Mouse (Mus musculus): ENCODE results near the gene Bhlhe40. TPM values are rescaled to one million over a fixed set of nuclear protein-coding genes. Genes with fewer than 3 reads are reported as not detected.

Gene Bhlhe40
- total RNA-seq, 1 experiment from 2014 or later: 293 TPM

GRCm38 (mm10) chr6:108661890-108662289 lies 1.5 kb downstream of the Bhlhe40 start:
- no peak for ATAC-seq (replicated peaks; ENCODE audit: insufficient number of reproducible peaks, low FRiP score, low TSS enrichment, poor library complexity, severe bottlenecking)

DNA sequence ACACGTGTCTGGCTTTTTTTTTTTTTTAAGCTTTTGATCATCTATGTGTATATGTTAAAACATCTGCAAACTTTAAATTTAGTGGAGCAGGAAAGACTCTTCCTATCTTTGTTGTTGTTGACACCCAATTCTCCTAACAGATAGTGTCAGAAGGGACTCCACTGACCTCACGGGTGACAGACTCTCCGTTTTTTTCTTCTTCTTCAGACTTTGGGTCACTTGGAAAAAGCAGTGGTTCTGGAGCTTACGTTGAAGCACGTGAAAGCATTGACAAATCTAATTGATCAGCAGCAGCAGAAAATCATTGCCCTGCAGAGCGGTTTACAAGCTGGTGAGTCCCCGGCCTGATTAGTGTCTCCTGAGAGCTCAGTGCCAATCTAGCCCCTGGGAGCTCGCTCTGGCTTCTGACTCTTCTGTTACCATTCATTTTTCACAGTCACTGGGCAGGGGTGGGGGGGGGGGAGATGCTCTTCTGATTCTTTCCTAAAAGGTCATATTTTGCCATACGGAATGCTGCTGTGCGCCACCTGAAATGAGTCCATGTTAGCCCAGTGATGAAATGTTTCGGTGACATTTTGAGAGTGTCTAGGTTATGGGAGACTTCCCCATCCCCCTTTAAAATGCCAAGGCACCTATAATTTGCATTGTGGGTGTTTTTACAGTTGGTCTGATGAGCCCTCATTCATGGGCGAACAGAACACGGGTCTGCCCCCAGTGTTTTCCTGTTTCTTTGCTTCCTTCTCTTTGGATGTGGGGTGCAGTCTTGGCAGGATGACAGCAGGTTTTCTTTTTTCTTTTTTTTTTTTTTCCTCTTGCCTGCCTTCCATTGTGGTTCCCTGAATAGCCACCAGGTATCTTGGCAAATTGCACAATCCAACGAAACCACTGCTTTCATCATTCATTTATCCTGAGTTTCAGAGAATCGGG lies 2.1 kb downstream of the Bhlhe40 start:
- no peak for ATAC-seq (replicated peaks; ENCODE audit: insufficient number of reproducible peaks, low FRiP score, low TSS enrichment, poor library complexity, severe bottlenecking)

GRCm38 (mm10) chr6:108663241-108664194 lies 3.1 kb downstream of the Bhlhe40 start:
- no peak for ATAC-seq (replicated peaks; ENCODE audit: insufficient number of reproducible peaks, low FRiP score, low TSS enrichment, poor library complexity, severe bottlenecking)

GRCm38 (mm10) chr6:108664533-108665150 lies 4.2 kb downstream of the Bhlhe40 start:
- no peak for ATAC-seq (replicated peaks; ENCODE audit: insufficient number of reproducible peaks, low FRiP score, low TSS enrichment, poor library complexity, severe bottlenecking)

- no peak for ATAC-seq (replicated peaks; ENCODE audit: insufficient number of reproducible peaks, low FRiP score, low TSS enrichment, poor library complexity, severe bottlenecking)
Measured at GRCm38 (mm10) chr6:108665587-108665986, 5.2 kb downstream of the Bhlhe40 start.

- no peak for ATAC-seq (replicated peaks; ENCODE audit: insufficient number of reproducible peaks, low FRiP score, low TSS enrichment, poor library complexity, severe bottlenecking)
Measured at GRCm38 (mm10) chr6:108666648-108667488, 6.4 kb downstream of the Bhlhe40 start.

DNA sequence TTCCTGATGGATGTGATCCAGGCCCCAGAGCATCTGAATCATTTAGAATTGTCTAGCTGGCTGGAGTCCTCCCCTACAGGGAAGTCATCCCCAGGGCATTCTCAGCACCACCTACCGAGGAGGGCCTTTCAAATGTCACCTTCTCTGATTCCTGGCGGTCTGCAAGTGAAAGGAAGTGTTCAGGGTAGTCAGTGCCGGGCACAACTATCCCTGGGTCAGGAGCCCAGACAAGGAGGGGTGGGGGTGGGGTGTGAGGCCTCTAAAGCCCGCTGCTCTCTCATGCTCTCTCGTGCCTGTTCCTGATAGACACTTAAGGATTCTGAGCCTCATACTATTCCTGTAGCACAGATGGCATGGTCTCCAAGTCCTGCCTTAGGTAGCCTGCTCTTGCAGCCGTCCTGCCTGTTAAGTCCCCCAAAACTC lies 7.2 kb downstream of the Bhlhe40 start:
- no peak for ATAC-seq (replicated peaks; ENCODE audit: insufficient number of reproducible peaks, low FRiP score, low TSS enrichment, poor library complexity, severe bottlenecking)

DNA sequence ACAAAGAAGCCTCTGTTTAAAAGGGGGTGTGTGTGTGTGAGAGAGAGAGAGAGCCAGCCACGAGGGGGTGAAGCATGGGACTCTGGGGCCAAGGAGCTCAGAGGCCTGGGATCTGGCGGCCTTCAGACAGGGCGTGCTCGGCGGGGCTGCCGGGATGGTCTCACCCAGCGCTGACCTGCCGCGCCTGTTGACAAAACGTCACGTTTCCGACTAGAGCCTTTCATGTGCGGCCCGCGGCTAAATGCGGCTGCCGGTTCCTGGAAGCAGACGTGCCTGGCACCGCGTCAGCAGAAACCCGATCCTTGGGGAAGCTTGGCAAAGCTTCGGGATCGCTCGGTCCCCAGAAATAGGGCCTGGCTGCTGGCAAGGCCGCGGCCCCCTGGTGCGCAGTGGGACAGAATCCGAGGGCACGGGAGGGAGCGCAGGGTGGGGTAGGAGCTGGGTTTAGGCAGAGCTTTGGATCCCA lies 7.9 kb downstream of the Bhlhe40 start:
- peak; percentile 46 for ATAC-seq (replicated peaks; ENCODE audit: insufficient number of reproducible peaks, low FRiP score, low TSS enrichment, poor library complexity, severe bottlenecking)

DNA sequence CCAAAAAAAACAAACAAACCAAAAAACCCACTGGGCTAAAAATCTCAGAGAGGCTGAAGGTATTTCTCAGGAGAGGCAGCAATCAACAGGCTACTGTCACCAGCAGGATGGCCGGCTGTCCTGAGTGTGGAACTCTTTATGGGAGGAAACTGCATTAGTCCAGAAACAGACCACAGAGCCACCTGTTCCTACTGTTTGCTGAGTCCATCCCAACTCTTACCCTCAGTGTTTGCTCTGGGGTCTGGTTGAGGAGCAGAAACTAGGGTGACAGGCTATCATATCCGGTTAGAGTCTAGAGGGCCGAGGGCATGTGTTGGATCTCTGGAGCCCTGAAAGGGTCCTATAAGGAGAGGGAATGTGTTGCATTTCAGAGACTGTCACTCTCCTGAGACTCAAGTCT lies 9.8 kb downstream of the Bhlhe40 start:
- ATAC-seq (replicated peaks; ENCODE audit: insufficient number of reproducible peaks, low FRiP score, low TSS enrichment, poor library complexity, severe bottlenecking): no peak

DNA sequence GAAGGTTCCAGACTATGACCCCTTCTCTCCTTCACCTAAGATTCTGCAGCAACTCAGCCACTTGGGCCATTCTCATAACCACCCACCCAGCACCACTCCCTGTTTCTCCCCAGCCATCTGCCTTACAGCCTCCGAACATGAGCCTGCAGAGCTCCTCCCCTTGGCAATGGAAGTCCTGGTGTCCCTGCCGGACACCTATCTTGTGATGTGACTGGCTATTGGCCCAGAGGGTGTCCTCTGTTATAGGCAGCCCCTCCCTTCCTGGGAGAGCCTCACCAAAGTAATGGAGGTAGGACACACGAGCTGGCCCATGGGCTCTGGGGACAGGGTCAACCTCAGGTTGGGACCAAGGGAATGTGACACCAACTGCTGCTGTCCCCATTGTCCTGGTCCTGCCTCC lies 10.4 kb downstream of the Bhlhe40 start:
- no peak for ATAC-seq (replicated peaks; ENCODE audit: insufficient number of reproducible peaks, low FRiP score, low TSS enrichment, poor library complexity, severe bottlenecking)

GRCm38 (mm10) chr6:108672094-108672493 lies 11.7 kb downstream of the Bhlhe40 start:
- ATAC-seq (replicated peaks; ENCODE audit: insufficient number of reproducible peaks, low FRiP score, low TSS enrichment, poor library complexity, severe bottlenecking): no peak; the same call in 1 of the 2 replicates

GRCm38 (mm10) chr6:108674221-108674620 lies 13.8 kb downstream of the Bhlhe40 start:
- ATAC-seq (replicated peaks; ENCODE audit: insufficient number of reproducible peaks, low FRiP score, low TSS enrichment, poor library complexity, severe bottlenecking): no peak

- no peak for ATAC-seq (replicated peaks; ENCODE audit: insufficient number of reproducible peaks, low FRiP score, low TSS enrichment, poor library complexity, severe bottlenecking)
Measured at GRCm38 (mm10) chr6:108676783-108677340, 16.4 kb downstream of the Bhlhe40 start.

DNA sequence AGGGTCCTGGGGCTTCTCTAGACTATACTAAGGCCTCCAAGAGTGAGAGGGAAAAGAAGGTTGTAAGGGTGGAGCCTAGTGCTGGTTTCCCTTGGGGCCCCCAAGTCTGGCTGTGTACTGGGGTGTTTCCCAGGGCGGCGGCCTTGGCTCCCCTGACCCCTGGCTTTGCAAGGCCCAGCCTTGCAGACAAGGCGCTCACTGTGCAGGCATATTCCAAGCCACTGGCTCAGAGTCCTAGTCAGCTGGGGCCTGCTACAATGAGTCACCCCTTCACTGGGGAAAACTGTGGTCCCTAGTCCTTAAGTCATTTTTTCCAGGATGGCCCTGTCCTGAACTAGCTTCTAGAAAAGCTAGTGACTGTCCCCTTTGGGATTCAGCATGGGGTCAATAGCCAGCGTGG lies 17.3 kb downstream of the Bhlhe40 start:
- ATAC-seq (replicated peaks; ENCODE audit: insufficient number of reproducible peaks, low FRiP score, low TSS enrichment, poor library complexity, severe bottlenecking): no peak

GRCm38 (mm10) chr6:108678227-108678626 lies 17.8 kb downstream of the Bhlhe40 start:
- ATAC-seq (replicated peaks; ENCODE audit: insufficient number of reproducible peaks, low FRiP score, low TSS enrichment, poor library complexity, severe bottlenecking): no peak

DNA sequence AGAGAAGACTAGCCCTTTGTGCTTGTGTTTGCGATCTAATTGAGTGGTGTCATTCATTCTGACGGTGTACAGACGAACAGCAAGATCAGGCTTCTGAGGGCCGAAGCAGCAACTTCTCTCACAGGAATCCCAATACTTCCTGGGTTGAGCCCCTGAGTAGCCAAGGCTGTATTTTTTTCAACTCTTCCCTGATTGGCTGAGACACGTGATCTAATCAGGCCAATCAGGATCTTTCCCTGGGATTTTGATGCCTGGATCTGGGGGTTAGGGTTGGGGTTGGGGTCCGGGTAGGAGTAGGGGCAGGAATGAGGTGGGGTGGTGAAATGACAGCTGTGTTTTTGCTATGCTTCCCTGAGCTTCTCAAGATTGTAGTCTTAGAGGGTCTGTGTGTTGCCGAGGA lies 20.1 kb downstream of the Bhlhe40 start:
- no peak for ATAC-seq (replicated peaks; ENCODE audit: insufficient number of reproducible peaks, low FRiP score, low TSS enrichment, poor library complexity, severe bottlenecking)

- no peak for ATAC-seq (replicated peaks; ENCODE audit: insufficient number of reproducible peaks, low FRiP score, low TSS enrichment, poor library complexity, severe bottlenecking)
Measured at GRCm38 (mm10) chr6:108681084-108681483, 20.7 kb downstream of the Bhlhe40 start.

DNA sequence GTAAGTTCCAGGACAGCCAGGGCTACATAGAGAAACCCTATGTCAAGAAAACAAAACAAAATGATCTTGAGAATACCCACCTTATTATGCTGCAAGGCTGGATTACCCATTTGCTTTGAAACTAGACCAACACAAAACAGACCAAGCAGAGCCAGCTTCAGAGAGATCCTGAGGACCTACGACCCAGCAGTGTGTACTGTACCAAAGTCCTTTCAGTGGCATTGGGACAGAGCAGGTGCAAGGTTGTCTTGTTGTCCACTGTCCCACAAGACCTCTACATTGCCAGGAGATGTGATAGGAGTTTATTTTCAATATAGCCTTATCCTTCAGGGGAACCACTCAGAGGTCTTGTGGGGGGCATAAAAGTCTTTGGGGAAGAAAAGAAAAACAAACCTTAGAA lies 22.7 kb downstream of the Bhlhe40 start:
- ATAC-seq (replicated peaks; ENCODE audit: insufficient number of reproducible peaks, low FRiP score, low TSS enrichment, poor library complexity, severe bottlenecking): no peak
